ENCODE assay signal across 20 mouse cellular contexts in genomic region chr2:3169403-3169747, GRCm38 (mm10). TPM values are rescaled to one million over a fixed set of nuclear protein-coding genes. Genes with fewer than 3 reads are reported as not detected.
DNase-seq lines count a peak whose midpoint lies in the region; ATAC-seq lines count a peak whose summit lies in the region.
"Had no signal": no experiment of that assay in that cellular context is flagged by ENCODE, and none has a peak within 500 bp of the region (broad histone marks: within the 10 kb centered on the region; RNA-seq: fewer than 3 reads in every experiment).

No protein-coding gene starts in this region.

- 0 out of 2 replicates have a peak overlapping the region, but pooled peaks have one; percentile 15 for H3K4me2 ChIP-seq in forebrain, embryonic 12.5 days
- no peak overlapping the region for H3K4me2 ChIP-seq in forebrain, embryonic 11.5 days (ENCODE audit: low read depth, low read length, severe bottlenecking)
- H3K4me2 ChIP-seq in midbrain, embryonic 13.5 days (replicated peaks), result peak overlapping the region; percentile 37
- H3K4me2 ChIP-seq in midbrain, embryonic 11.5 days, result no peak overlapping the region
- H3K4me2 ChIP-seq in midbrain, embryonic 15.5 days, result peak overlapping the region; percentile 35
- H3K4me2 ChIP-seq: embryonic facial prominence, embryonic 13.5 days; liver, embryonic 11.5 days had no signal

- no peaks in the 10 kb centered on the region for H3K27me3 ChIP-seq in forebrain, embryonic 12.5 days
- no peaks in the 10 kb centered on the region for H3K27me3 ChIP-seq in forebrain, embryonic 11.5 days (ENCODE audit: control insufficient read depth, insufficient read depth, low read length)
- no peaks in the 10 kb centered on the region for H3K27me3 ChIP-seq in midbrain, embryonic 13.5 days
- H3K27me3 ChIP-seq in midbrain, embryonic 11.5 days (ENCODE audit: control insufficient read depth, insufficient read depth, low read length), result no peaks in the 10 kb centered on the region
- H3K27me3 ChIP-seq in midbrain, embryonic 15.5 days (replicated peaks), result no peaks in the 10 kb centered on the region
- H3K27me3 ChIP-seq: embryonic facial prominence, embryonic 13.5 days had no signal

- no peak for DNase-seq in forebrain, embryonic 11.5 days (ENCODE audit: low spot score)
- DNase-seq in midbrain, embryonic 11.5 days (ENCODE audit: low spot score, missing footprints), result no peak
- DNase-seq in adrenal gland, adult (ENCODE audit: inconsistent age in 2 of 2, low spot score in 1 of 2), result no peak
- no peak for DNase-seq in spleen, postnatal 14 days (ENCODE audit: low spot score in 2 of 2)
- DNase-seq in thymus, postnatal 25 days, result no peak
- DNase-seq: adrenal gland, postnatal 14 days; cerebellum, adult 9-11 months; gastrocnemius, postnatal 25 days; kidney, adult 11 months; lung, adult 18-20 months; lung, postnatal 14 days; retina, postnatal 1 day; right cerebral cortex, postnatal 4 days had no signal

- H3K4me3 ChIP-seq in forebrain, embryonic 12.5 days (replicated peaks), result no peak overlapping the region
- no peak overlapping the region for H3K4me3 ChIP-seq in forebrain, embryonic 11.5 days (ENCODE audit: low read depth, low read length)
- no peak overlapping the region for H3K4me3 ChIP-seq in midbrain, embryonic 13.5 days (replicated peaks)
- no peak overlapping the region for H3K4me3 ChIP-seq in midbrain, embryonic 11.5 days (ENCODE audit: low read depth, low read length)
- peak overlapping the region; percentile 10; the same call in 1 of the 2 replicates for H3K4me3 ChIP-seq in midbrain, embryonic 15.5 days
- H3K4me3 ChIP-seq: embryonic facial prominence, embryonic 13.5 days had no signal

- peaks cover 20% of the 10 kb centered on the region for H3K4me1 ChIP-seq in forebrain, embryonic 12.5 days
- no peaks in the 10 kb centered on the region for H3K4me1 ChIP-seq in forebrain, embryonic 11.5 days (replicated peaks; ENCODE audit: control insufficient read depth, insufficient read depth, low read length)
- peaks cover 54% of the 10 kb centered on the region for H3K4me1 ChIP-seq in midbrain, embryonic 13.5 days (replicated peaks)
- peaks cover 2% of the 10 kb centered on the region; the same call in 1 of the 2 replicates for H3K4me1 ChIP-seq in midbrain, embryonic 11.5 days (ENCODE audit: control insufficient read depth, insufficient read depth, low read length)
- peaks cover 51% of the 10 kb centered on the region for H3K4me1 ChIP-seq in midbrain, embryonic 15.5 days

- 81% methylated on average over 3 of the region's 3 CpGs for WGBS in forebrain, embryonic 12.5 days
- WGBS in forebrain, embryonic 11.5 days, result 83% methylated on average over 3 of the region's 3 CpGs
- WGBS in midbrain, embryonic 13.5 days, result 68% methylated on average over 3 of the region's 3 CpGs
- 87% methylated on average over 3 of the region's 3 CpGs for WGBS in midbrain, embryonic 11.5 days
- WGBS in midbrain, embryonic 15.5 days, result 43% methylated on average over 3 of the region's 3 CpGs

- no peaks in the 10 kb centered on the region for H3K9me3 ChIP-seq in forebrain, embryonic 12.5 days
- no peaks in the 10 kb centered on the region for H3K9me3 ChIP-seq in forebrain, embryonic 11.5 days (ENCODE audit: control insufficient read depth, low read length)
- H3K9me3 ChIP-seq in midbrain, embryonic 13.5 days, result no peaks in the 10 kb centered on the region
- H3K9me3 ChIP-seq in midbrain, embryonic 11.5 days (ENCODE audit: control insufficient read depth, low read length), result no peaks in the 10 kb centered on the region
- no peaks in the 10 kb centered on the region for H3K9me3 ChIP-seq in midbrain, embryonic 15.5 days
- H3K9me3 ChIP-seq: embryonic facial prominence, embryonic 13.5 days had no signal

- no peaks in the 10 kb centered on the region for H3K36me3 ChIP-seq in forebrain, embryonic 12.5 days (replicated peaks)
- H3K36me3 ChIP-seq in forebrain, embryonic 11.5 days (ENCODE audit: control insufficient read depth, insufficient read depth, low read length), result no peaks in the 10 kb centered on the region
- H3K36me3 ChIP-seq in midbrain, embryonic 13.5 days, result no peaks in the 10 kb centered on the region
- no peaks in the 10 kb centered on the region for H3K36me3 ChIP-seq in midbrain, embryonic 11.5 days (ENCODE audit: control insufficient read depth, insufficient read depth, low read length)
- H3K36me3 ChIP-seq in midbrain, embryonic 15.5 days (replicated peaks), result no peaks in the 10 kb centered on the region
- H3K36me3 ChIP-seq: embryonic facial prominence, embryonic 13.5 days had no signal

- H3K27ac ChIP-seq in forebrain, embryonic 12.5 days, result peak overlapping the region; percentile 70; the same call in 1 of the 2 replicates
- no peak overlapping the region for H3K27ac ChIP-seq in forebrain, embryonic 11.5 days (ENCODE audit: low read depth, low read length)
- H3K27ac ChIP-seq in midbrain, embryonic 13.5 days, result peak overlapping the region; percentile 83
- no peak overlapping the region for H3K27ac ChIP-seq in midbrain, embryonic 11.5 days (ENCODE audit: low read depth, low read length)
- H3K27ac ChIP-seq in midbrain, embryonic 15.5 days, result peak overlapping the region; percentile 74
- H3K27ac ChIP-seq: embryonic facial prominence, embryonic 13.5 days; kidney, postnatal 0 days; stomach, postnatal 0 days had no signal

- H3K9ac ChIP-seq in forebrain, embryonic 12.5 days, result no peak overlapping the region
- H3K9ac ChIP-seq in forebrain, embryonic 11.5 days (ENCODE audit: low read length), result no peak overlapping the region
- H3K9ac ChIP-seq in midbrain, embryonic 13.5 days (replicated peaks), result no peak overlapping the region; the same call in 1 of the 2 replicates
- no peak overlapping the region for H3K9ac ChIP-seq in midbrain, embryonic 11.5 days (ENCODE audit: low read length)
- H3K9ac ChIP-seq in midbrain, embryonic 15.5 days, result no peak overlapping the region
- H3K9ac ChIP-seq: embryonic facial prominence, embryonic 13.5 days had no signal

- ATAC-seq in forebrain, embryonic 12.5 days (ENCODE audit: low FRiP score), result peak; percentile 52
- no peak for ATAC-seq in forebrain, embryonic 11.5 days (replicated peaks; ENCODE audit: low FRiP score)
- peak; percentile 55 for ATAC-seq in midbrain, embryonic 13.5 days
- ATAC-seq in midbrain, embryonic 11.5 days (ENCODE audit: low FRiP score), result no peak
- peak; percentile 51 for ATAC-seq in midbrain, embryonic 15.5 days (replicated peaks)

RNA-seq across cellular contexts. Expression of gene Fam171a1, which starts 55.4 kb away (rescaled TPM):
- polyA plus RNA-seq in forebrain, embryonic 12.5 days (2016; fragmentation: Nextera tagmentation; extraction: Ambion mirVana), result 36.8 and 38.5 TPM in 2 replicates
- 34.7 and 35.9 TPM in 2 replicates for polyA plus RNA-seq in forebrain, embryonic 11.5 days (2014; fragmentation: Nextera tagmentation; extraction: Ambion mirVana)
- 44.2 and 47.9 TPM in 2 replicates for polyA plus RNA-seq in midbrain, embryonic 13.5 days (2015; fragmentation: Nextera tagmentation; extraction: Ambion mirVana)
- 45.8 and 47.3 TPM in 2 replicates for polyA plus RNA-seq in midbrain, embryonic 11.5 days (2014; fragmentation: Nextera tagmentation; extraction: Ambion mirVana)
- polyA plus RNA-seq in midbrain, embryonic 15.5 days (2015; fragmentation: Nextera tagmentation; extraction: Ambion mirVana), result 48.3 and 49.8 TPM in 2 replicates

Comparison
In these comparisons a context has a peak if more than half of its experiments do, and no peak if none do; other contexts are left out.
1. ATAC-seq: peak in forebrain, embryonic 12.5 days (single experiment), midbrain, embryonic 13.5 days (single experiment) and midbrain, embryonic 15.5 days (single experiment); none in forebrain, embryonic 11.5 days (single experiment) and midbrain, embryonic 11.5 days (single experiment).
2. H3K27ac ChIP-seq: peak in forebrain, embryonic 12.5 days (single experiment), midbrain, embryonic 13.5 days (single experiment) and midbrain, embryonic 15.5 days (single experiment); none in forebrain, embryonic 11.5 days (single experiment) and midbrain, embryonic 11.5 days (single experiment).
3. H3K4me2 ChIP-seq: peak in forebrain, embryonic 12.5 days (single experiment), midbrain, embryonic 13.5 days (single experiment) and midbrain, embryonic 15.5 days (single experiment); none in forebrain, embryonic 11.5 days (single experiment) and midbrain, embryonic 11.5 days (single experiment).